Mouse (Mus musculus): ENCODE results near the gene Tpst1.

Tpst1 gene

DNA sequence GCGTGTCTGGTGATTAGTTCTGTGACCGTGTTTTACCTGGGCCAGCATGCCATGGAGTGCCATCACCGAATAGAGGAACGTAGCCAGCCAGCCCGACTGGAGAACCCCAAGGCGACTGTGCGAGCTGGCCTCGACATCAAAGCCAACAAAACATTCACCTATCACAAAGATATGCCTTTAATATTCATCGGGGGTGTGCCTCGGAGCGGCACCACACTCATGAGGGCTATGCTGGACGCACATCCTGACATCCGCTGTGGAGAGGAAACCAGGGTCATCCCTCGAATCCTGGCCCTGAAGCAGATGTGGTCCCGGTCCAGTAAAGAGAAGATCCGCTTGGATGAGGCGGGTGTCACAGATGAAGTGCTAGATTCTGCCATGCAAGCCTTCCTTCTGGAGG, 28.6 kb downstream of the Tpst1 start:
- no peak for TF ChIP-seq GATA4 (IDR thresholded peaks at IDR 0.05; ENCODE audit: insufficient replicate concordance, low read length)

GRCm38 (mm10) chr5:130109348-130109747, 36.2 kb downstream of the Tpst1 start:
- TF ChIP-seq GATA4 (IDR thresholded peaks at IDR 0.05; ENCODE audit: insufficient replicate concordance, low read length), result no peak

DNA sequence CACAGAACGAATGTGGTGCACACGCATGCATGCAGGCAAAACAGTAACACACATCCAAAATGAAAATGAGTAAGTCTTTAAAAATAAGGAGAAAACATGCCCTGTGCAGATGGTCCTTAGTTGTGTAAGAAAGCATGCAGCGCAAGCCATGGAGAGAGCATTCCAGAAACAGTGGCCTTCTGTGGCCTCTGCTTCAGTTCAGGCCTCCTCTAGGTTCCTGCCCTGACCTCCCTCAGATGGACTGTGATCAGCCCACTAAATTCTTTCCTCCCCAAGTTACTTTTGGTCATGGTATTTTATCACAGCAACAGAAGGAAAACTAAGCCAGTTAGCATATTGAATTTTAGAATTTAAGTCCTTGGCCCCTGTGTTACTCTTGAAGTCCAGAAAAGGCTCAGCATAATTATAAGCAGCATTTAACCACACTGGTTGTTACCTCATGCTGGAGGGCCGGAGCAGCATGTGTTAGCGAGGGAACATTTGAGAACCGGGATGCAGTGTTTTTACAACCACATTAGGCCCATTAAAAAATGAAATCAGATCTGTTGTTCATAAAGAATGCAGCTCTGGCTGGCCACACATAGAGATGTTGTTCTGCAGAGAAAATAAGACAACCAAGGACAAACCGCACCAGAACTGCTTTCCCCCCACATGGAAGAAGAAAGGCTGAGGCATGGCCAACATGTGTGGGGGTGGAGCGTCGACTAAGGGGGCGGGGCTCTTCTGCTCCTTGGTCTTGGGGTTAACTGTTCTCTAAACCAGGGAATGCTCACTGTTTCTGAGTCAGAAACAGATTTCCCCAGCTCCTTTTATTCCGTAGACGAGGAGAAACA, 37.7 kb downstream of the Tpst1 start:
- TF ChIP-seq GATA4 (IDR thresholded peaks at IDR 0.05; ENCODE audit: insufficient replicate concordance, low read length), result no peak

GRCm38 (mm10) chr5:130112653-130113052, 39.5 kb downstream of the Tpst1 start:
- TF ChIP-seq GATA4 (IDR thresholded peaks at IDR 0.05; ENCODE audit: insufficient replicate concordance, low read length), result no peak

DNA sequence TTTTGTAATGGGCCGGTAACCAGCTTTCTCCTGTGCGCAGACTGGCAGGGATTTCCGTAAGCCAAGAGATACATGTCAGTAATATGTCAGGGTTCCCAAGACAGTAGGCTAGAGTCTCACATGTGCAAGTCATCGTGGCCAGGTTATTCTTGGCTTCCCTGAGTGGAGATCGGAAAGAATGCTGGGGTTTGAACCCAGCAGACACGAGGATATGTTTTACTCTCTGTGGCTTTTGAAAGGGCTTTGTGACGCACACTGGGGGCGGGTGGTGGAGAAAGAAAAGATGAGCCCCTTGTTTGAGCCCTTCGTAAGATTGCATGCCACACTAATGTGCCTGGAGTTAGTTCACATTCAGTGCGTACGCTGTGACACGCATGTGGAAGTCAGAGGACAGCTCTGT, 43.0 kb downstream of the Tpst1 start:
- no peak for TF ChIP-seq GATA4 (IDR thresholded peaks at IDR 0.05; ENCODE audit: insufficient replicate concordance, low read length)

DNA sequence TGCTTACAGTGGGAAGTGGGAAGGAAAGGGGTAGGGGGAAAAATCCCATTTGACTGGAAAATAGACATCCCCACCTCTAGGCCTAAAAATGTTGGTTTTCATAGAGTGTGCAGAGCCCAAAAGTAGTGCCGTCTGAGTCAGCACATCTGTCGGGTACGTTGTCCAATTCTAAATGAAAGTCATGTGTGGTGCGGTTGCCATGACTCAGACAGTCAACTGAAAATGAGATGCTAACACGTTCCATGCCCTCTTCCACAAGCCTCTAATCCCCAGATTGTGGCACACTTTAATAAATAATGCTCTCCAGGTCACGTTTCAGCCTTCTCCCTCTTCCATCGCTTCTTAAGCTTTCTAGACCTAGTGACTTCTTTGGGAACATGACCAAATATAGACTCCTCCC, 43.7 kb downstream of the Tpst1 start:
- no peak for TF ChIP-seq GATA4 (IDR thresholded peaks at IDR 0.05; ENCODE audit: insufficient replicate concordance, low read length)

DNA sequence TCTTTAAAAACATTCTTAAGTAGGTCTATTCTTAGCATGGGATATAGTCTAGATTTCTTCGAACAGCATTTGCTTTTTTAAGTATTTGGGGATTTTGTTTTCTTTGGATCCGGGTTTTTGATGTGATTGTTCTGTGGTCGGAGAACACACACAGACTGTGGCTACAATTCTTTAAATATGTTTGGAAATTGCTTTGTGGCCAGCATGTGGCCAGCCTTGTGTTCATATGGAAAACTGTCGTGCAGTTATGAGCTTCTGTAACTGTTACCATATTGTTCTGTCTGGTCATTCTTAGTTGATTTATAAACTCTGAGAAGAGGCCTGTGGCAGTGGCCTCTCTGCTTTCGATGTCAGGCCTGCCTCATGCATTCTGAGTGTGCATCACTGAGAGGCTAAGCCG, 44.8 kb downstream of the Tpst1 start:
- TF ChIP-seq GATA4 (IDR thresholded peaks at IDR 0.05; ENCODE audit: insufficient replicate concordance, low read length), result no peak

DNA sequence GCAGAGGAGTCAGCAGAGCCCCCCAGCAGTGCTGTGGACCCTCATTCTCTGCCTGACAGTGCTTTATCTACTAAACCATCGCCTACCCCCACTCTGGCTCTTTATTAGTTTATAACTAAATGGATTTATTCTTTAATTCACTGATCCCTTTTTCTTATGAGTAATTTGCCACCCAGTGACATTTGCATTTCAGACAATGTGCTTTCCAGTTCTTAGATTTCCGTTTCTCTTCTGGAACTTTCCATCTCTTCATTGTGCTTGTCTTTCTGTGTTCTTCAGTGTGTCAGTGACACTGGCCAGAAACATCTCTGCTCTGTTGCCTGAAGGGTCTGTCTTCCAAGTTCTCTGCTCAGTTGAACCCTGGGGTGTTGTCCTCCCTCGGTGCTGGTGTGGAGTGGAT, 46.1 kb downstream of the Tpst1 start:
- no peak for TF ChIP-seq GATA4 (IDR thresholded peaks at IDR 0.05; ENCODE audit: insufficient replicate concordance, low read length)

DNA sequence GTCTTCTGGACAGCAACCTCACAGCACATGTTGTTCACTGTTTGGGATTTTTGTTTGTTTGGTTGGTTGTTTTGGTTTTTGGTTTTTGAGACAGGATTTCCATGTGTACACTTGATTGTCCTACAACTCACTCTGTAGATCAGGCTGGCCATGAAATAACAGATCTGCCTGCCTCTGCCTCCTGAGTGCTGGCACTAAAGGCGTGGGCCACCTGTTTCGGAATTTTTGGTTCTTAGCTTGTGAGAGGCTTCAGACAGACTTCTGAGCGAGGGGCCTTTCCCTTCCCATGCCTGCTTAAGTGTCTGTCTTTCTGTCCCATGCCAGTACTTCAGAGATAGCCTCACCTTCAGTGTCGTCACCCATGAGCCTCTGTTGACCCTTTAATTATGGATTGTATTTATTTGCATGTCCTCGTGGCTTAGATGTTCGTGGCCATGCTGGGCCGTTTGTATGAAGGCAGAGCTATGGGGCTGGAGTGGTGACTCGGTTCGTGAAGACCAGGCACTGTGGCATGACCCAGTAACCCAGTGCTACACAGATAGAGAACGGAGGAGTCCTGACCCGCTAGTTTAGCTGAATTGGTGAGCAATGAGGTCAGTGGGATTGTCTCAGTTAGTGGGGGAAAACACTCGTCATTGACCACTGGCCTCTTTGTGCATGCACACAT, 47.1 kb downstream of the Tpst1 start:
- TF ChIP-seq GATA4 (IDR thresholded peaks at IDR 0.05; ENCODE audit: insufficient replicate concordance, low read length), result no peak

- no peak for TF ChIP-seq GATA4 (IDR thresholded peaks at IDR 0.05; ENCODE audit: insufficient replicate concordance, low read length)
Observed at GRCm38 (mm10) chr5:130120904-130121303, 47.8 kb downstream of the Tpst1 start.

GRCm38 (mm10) chr5:130122355-130122754, 49.2 kb downstream of the Tpst1 start:
- no peak for TF ChIP-seq GATA4 (IDR thresholded peaks at IDR 0.05; ENCODE audit: insufficient replicate concordance, low read length)

DNA sequence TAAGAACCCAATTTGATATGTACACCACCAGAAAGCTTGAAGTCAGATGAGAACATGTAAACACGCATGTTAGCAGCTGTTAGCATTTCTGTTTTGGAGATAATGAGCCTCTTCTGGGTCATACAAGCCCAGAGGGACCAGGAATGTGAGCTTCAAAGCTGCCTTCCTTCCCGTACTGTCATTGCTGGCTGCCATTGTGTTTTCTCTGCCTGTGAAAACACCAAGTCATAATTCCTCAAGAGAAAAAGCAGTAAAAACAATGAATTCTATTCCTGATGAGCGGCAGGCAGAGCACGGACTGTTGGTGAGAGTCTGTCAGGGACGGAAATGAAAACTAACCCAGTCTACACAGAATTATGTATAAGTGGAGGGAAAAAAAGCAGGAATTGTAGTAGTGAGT, 51.1 kb downstream of the Tpst1 start:
- no peak for TF ChIP-seq GATA4 (IDR thresholded peaks at IDR 0.05; ENCODE audit: insufficient replicate concordance, low read length)

DNA sequence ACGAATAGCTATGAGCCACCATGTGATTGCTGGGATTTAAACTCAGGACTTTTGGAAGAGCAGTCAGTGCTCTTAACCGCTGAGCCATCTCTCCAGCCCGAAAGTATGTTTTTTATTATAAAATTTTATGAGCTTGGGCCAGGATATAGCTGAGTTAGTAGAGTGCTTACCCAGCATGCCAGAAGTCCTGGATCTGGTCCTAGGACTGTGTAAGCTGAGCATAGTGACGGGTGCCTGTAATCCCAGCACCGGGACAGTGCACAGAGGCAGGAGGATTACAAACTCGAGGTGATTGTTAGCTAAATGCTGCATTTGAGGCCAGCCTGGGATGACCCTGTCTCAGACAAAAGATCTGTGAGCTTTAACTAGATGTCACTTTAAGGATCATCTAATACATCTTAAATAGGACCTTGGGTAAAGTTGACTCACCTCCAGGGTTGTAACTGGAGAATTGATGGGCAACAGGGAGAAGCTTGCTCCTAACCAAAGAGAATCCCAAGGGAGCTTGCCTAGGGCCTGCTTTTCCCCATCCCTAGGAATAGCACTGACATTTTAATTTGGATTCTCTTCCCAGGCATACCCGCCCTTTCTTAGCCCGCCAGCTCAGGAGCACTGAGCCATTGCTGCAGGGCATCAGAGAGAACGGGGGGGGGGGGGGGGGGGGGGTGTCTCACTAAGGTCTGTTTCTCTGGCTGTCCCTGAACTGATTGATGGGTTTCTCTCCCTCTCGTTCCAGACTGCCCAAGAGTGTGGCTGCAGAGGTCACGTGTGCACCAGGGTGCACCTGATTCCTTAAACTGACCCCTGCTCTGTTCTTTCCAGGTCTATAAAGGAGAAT, 55.8 kb downstream of the Tpst1 start:
- TF ChIP-seq GATA4 (IDR thresholded peaks at IDR 0.05; ENCODE audit: insufficient replicate concordance, low read length), result no peak

DNA sequence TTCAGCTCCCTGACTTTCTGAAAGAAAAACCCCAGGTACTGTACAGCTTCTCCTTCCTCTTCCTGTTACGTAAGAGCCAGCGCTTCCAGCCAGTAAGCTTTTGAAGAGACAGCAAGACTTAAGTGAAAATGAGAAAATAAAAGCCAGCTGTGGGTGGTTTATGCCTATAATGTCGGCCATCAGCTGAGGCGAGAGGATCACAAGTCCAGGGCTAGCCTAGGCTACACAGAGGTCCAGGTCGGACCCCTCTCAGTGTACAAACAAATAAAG, 56.3 kb downstream of the Tpst1 start:
- TF ChIP-seq GATA4 (IDR thresholded peaks at IDR 0.05; ENCODE audit: insufficient replicate concordance, low read length), result no peak

DNA sequence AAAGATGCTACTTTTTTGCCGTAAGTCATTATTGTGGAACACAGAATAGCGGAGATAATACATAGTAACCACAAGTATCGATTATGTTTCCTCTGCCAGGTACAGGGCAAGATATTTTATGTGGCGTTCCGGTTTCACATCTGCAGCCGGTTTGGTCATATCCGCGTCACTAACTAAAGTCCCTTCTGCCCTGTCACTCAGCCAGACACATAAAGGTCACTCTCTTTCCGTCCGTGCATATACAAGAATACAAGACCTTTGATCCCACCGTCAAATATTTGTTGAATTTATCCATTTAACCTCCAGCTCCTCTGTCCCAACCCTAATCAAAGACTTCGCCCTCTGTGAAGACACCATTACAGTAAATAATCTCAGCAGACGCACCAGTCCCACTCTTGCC, 63.5 kb downstream of the Tpst1 start:
- TF ChIP-seq GATA4 (IDR thresholded peaks at IDR 0.05; ENCODE audit: insufficient replicate concordance, low read length), result no peak

GRCm38 (mm10) chr5:130139393-130139792, 66.3 kb downstream of the Tpst1 start:
- TF ChIP-seq GATA4 (IDR thresholded peaks at IDR 0.05; ENCODE audit: insufficient replicate concordance, low read length), result no peak
